Mouse (Mus musculus) thymus, postnatal 0 days (tissue): ENCODE measurements around the gene March9. TPM values are rescaled to one million over a fixed set of nuclear protein-coding genes. Genes with fewer than 3 reads are reported as not detected.
A peak's percentile ranks its signal among the peaks of the same experiment; 100 is the strongest.
"Not testable (repeated sequence)": the region's sequence is repeated elsewhere in the genome, so short reads cannot be mapped to it uniquely, and the experiment has no call there.

Source experiments
- DNase-seq: peaks from one replicate; pipeline ENCODE4 v3.0.0-alpha.2; 2015; ENCODE audit warnings: low spot score
- polyA plus RNA-seq: library from polyadenylated mRNA; unstranded; fragments of >200 nt; fragmentation: Nextera tagmentation; extraction: Ambion mirVana; gene quantifications from 2 replicates; pipeline ENCODE4 v1.2.1, GENCODE M21; 2015

March9 gene
- polyA plus RNA-seq, 1 experiment from 2014 or later: 0.52 TPM

DNA sequence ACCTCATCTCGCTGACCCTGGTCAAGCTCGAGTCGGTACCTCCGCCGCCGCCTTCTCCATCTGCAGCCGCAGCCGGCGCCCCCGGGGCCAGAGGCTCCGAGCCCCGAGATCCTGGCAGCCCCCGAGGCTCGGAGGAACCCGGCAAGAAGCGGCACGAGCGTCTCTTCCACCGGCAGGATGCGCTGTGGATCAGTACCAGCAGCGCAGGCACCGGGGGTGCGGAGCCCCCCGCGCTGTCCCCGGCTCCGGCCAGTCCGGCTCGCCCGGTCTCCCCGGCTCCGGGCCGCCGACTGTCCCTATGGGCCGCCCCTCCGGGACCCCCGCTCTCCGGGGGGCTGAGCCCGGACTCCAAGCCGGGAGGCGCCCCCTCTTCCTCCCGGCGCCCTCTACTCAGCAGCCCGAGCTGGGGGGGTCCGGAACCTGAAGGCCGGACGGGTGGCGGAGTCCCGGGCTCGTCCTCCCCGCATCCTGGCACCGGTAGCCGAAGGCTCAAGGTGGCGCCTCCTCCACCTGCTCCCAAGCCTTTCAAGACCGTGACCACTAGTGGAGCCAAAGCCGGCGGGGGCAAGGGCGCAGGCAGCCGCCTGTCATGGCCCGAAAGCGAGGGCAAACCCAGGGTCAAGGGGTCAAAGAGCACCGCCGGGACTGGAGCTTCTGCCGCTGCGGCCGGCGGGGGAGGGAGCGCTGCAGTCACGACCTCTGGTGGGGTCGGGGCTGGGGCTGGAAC, 19.8 kb upstream of the March9 start:
- no peak for DNase-seq

DNA sequence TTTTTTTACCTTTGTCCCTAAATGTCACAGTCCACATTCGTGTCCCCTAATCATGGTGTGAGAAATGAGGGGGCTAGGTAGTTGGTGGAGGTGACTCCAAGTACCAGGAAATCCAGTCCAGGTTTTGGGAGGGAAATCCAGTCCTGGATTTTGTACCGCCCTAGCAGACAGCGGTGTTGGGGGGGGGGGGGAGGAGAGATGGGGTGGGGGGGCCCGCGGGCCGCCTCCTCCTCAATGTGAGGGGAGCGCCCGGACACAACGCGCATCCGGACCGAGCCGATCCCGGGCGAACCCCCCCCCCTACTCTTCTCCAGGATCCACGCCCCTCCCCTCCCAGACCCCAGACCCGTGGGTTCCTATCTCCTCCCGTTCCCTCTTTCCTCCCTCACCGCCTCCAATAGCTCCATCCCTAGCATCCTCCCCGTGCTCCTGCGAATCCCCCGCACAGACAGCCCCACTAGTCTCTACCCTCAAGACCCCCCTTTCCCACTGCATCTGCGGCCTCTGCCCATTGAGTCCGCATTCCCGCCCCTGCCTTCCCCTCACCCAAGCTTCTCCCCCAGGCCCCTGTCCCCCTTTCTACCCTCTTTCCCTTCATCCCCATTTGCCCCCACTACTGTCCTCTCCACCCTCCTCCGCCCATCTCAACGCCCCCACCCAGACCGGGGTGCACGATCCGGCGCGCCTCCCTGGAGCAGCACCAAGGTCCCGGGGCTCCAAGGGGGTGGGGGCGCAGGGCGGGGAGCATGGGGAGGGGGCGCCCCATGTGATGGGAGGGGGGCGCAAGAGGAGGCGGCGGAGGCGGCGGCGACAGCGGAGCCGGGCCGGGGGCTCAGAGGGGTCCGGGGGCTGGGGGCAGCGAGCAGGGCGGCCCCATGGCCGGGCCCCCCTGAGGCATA, 18.9 kb upstream of the March9 start:
- no peak for DNase-seq

DNA sequence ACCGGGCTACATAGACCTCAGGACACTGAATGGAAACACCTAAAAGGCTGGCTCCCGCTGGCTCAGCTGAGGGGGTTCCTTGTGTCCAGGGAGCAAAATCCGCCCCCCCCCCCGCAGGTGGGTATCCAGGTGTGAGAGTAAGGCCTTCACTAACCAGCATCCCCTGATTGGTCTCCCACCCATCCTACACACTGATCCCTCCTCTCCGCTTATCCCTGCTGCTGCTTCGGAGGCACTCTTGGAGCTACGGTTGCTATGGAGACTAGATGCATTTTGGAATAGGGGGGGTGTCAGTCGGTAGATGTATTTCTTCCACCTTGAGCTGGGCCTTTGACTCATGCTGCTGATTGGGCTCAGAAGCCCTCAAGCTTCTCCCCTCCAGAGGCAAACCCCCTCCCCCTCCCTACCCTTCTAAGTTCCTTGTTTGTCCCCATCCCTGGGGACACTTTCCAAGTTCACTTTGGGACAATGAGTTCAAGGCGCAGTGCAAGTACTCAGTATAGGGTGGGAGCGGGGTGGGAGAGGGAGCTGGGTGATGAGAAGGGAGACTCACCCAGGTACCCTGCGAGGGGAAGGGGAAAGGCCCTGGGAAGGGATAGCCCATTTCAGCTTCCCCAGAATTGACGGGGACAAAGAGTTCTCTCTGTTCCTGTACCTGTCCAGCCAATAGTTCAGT, 18.2 kb upstream of the March9 start:
- DNase-seq: no peak

DNA sequence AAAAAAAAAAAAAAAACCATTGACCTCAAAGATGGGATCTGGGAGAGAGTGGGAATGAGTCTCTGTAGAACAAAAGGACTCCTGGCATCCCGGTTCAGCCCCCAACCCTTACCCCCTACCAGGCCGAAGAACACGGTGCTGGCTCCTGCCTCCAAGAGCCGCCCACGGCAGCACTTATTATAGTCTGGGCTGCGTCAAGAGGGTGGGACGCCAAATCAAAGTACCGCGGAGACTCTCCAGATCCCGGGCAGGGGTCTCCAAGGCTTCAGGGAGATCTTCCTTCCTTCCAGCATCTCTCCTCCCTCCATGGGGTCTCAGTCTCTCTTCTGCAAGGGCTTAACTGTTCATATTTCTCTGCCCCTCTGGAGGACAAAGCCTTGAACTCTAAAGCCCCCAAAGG, 17.5 kb upstream of the March9 start:
- no peak for DNase-seq

DNA sequence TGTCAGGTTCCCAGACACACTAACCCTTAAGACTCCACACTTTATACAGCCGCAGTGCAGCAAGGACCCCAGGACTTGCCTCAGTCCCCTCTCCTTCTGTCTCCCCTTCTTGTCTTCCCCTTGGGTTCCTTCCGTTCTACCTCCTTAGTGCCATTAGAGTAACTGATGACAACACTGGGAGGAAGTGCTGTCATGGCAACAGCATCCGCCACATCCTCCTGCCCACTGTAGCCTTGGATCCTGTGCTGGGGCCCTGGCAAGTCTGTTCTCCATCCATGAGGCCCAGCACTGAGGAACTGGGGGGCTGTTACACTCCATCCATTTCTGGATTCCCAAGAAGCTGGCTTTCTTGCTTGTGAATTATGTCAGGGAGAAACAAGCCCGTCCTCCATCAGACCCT, 16.1 kb upstream of the March9 start:
- DNase-seq: peak; percentile 82

DNA sequence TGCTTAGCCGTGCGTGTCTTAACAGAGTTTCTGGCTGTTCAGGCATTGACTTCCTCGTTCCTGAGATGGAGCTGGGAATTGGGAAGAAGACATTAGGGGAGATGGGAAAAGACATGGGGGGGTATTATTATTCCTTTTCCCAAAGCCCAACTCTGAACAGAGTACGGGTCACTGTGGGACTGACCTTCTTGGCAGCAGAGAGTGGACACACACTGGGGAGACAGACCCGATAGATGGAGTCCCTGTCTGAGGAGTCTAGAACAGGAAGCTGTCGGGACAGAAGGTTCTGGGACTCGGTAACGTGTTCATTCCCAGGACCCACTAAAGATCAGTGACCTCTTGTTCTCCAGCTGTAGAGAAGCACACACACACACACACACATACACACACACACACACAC, 15.7 kb upstream of the March9 start:
- no peak for DNase-seq

DNA sequence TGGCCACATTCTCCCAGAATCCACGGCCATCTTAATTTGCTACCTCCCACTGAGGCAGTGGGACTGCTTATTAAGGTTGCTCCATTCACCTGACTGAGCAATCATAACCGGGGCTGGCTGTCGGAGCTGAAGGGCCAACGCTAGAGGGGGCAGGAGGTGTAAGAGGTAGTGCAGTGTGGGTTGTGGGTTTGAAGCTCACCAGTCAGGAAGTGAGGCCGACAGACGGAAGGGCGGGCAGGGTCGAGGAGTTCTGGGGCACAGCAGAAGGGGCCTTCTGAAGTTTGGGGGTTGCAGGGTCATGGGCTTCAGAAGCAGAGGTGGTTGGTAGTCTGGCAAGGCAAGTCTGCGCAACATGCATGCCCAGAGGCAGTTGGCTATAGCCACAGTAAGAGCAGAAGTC, 15.1 kb upstream of the March9 start, which contains the start of gene Agap2:
Agap2 (plus strand) TSS at position 205 of the 400 bp plus-strand sequence.
- DNase-seq: peak; percentile 88

DNA sequence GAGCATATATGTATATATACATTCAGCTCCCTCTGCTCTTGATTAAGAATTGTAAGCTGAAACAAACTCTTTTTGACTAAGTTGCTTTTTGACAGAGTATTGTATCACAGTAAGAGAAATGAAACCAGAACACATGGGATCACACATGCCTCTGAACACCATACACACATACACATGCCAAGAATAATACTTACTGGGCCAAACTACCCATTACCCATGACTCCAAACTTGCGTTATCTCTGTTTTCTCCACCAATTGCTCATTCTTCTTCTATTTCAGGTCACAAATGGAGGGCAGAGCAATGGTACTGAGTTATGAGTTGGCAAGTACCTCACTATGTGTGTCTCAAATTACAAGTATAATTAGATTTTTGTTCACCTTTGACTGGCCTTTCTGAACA, 14.0 kb upstream of the March9 start:
- no peak for DNase-seq

DNA sequence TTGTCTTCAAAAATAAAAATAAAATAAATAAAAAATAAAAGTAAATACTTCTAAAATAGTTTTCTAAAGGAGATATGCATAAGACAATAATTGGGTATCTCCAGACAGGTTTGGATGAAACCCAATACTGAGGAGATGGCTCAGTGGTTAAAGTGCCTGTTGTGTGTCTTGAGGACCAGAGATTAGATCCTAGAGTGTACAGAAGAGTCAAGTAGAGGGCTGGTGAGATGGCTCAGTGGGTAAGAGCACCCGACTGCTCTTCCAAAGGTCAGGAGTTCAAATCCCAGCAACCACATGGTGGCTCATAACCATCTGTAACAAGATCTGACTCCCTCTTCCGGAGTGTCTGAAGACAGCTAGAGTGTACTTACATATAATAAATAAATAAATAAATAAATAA, 13.0 kb upstream of the March9 start:
- not testable (repeated sequence) for DNase-seq

DNA sequence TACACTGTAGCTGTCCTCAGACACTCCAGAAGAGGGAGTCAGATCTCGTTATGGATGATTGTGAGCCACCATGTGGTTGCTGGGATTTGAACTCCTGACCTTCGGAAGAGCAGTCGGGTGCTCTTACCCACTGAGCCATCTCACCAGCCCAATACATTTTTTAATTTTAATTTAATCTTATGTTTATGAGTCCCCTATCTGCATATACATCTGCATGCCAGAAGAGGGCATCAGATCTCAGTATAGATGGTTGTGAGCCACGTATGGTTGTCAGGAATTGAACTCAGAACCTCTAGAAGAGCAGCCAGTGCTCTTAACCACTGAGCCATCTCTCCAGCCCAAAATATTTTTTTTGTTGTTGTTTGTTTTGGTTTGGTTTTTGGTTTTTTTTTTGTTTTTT, 12.3 kb upstream of the March9 start:
- not testable (repeated sequence) for DNase-seq

DNA sequence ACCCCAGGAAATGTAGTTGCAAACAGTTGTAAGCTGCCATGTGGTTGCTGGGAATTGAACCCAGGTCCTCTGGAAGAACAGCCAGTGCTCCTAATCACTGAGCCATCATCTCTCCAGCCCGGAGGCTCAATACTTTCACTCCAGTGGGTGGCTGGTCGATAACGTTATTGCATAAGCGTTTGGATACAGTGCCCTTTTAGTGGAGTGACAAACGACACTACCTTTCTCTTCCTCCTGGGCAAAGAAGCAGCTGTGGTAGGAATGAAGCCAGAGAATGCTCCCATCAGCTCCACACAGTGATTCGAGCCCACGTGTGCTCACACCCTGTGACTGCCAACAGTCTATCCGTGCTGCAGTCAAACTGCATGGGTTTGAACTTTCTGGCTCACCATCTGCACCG, 11.2 kb upstream of the March9 start:
- DNase-seq: no peak

DNA sequence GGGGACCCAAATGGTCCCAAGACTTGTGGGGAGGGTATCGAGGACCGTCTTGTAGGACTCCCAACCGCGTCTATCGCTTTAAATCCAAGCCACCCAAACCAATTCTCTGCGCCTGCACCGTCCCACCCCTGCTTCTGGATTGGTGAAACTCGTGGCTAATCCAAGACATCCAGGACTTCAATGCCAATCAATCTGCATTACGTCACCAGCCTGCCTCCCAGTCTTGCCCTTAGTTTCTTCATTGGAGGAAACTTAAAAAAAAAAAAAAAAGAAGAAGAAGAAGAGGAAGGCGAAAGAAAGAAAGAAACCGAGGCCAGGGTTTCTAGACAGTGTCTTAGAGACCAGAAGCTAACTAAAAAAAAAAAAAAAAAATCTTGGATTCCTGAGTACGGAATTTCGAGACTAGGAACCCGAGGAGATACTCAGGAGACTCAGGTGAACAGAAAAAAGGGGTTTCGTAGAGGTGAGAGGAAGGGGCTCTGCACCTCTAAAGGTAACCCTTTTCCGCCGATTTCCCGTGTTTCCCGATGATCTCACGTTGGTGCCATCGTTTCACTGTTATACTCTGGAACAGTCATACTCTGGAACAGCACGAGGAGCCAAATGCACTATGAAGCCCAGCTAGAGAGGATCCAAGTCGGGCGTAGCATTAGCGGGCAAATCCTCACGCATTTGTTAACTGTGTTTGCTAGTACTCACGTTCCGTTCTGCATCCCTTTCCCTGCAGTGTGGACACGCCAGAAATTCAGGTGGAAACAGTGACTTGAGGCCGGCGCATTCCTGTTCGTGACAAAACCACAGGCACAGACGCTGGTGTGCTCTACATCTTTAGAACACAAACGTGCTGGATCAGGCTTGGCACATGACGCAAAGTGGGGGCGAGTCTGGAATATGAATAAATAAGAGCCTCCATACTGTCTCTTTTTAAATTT, 10.5 kb upstream of the March9 start, which contains the start of gene Tspan31:
Tspan31 (minus strand) TSS at position 75 of the 932 bp plus-strand sequence.
- DNase-seq: peak; percentile 76

DNA sequence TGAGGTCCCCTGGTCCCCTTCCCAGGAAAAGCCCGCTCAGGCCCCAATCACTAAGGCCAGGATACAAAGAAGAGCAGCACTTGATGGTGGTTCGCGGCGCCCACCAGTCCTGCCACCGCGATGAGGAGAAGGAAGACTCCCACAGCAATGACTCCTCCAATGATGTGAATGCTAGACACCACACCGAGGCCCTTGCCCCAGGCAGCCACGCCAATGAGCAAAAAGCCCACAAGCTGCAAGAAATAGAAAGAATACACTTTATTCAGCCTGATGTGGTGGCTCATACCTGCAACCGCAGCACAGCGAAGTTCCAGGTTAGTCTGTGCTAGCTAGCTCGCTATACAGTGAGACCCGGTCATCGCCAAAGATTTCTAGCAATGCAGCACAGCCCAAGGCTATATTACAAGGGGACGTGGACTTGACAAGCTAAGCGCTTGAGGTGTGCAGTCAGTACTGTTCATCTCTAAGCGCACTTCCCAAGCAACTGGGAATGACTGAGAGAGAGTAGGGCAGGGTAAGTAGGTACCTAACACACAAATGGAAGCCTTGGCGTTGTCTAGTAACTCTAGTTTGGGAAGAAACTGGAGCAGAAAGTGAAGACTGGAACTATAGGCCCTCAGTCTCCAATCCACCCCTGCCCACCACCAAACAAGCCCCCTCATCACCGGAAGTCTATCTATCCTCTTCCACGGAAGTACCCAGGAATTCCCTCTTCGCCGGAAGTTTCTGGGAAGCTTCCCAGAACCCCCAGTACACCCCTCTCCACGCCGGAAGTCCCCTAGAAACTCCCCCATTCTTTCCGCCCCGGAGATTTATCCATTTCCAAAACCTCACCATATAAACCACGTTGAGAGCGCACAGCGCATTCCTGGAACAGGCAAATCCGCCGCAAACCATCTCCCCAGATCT, 9.6 kb upstream of the March9 start:
- DNase-seq: peak; percentile 20

DNA sequence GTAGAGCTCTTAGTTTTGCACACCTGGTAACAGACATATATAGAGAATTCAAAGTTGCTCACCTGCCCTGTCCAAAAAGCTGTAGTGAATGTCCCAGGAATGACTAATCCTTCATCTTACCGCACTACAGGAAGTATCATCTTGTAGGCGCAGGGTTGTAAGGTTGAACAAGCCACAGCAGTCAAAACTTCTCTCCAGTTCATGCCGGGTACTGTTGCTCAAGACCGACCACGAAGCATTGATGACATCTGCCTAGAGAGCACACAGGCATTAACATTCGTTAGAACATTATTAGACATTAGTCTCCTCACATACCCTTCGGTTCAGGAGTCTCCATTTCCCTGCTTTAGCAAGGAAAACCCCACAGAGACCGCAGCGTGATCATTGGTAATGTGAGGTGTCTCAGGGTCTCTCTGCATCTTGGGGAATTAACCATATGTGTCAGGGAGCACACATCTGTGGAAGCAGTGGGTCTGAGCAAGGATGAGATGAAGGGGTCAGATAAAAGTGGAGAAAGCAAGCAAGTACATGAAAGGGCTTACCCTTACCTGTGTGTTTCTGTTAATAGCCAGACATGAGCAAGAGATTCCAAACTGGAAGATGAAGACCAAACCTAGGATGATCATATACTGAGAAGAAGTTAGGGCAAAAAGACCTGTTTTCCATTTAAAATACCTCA, 8.5 kb upstream of the March9 start:
- no peak for DNase-seq

DNA sequence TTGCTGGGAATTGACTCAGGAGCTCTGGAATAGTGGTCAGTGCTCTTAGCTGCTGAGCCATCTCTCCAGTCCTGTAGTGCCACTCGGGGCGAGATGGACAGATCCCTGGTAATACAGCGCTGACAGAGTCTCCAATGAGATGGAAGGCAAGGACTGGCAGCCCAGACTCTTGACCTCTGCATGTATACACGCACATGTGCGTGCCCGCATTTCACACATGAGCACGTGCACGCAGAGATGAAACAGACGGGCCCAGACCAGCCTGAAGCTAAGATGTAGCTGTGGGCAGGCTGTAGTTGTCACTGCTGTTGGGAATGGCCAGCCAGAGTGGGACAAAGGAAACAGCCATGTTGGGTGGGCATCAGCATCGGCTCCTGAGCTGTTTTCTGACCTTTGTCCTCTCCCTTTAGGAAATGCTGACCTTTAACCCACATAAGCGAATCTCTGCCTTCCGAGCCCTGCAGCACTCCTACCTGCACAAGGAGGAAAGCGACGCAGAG, 6.6 kb upstream of the March9 start:
- DNase-seq: no peak

DNA sequence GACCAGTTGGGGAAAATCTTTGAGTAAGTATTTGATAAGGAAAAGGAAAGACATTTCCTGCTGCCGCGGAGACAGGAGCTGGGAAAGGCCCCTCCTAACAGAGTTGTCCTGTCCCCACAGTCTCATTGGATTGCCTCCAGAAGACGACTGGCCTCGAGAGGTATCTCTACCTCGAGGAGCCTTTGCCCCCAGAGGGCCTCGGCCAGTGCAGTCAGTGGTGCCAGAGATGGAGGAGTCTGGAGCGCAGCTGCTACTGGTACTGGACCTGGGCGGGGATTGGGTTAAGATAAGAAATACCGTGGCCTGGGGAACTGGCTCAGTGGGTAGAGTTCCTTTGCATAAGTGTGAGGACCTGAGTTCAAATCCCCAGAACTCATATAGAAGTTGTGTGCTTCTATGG, 6.0 kb upstream of the March9 start:
- no peak for DNase-seq

DNA sequence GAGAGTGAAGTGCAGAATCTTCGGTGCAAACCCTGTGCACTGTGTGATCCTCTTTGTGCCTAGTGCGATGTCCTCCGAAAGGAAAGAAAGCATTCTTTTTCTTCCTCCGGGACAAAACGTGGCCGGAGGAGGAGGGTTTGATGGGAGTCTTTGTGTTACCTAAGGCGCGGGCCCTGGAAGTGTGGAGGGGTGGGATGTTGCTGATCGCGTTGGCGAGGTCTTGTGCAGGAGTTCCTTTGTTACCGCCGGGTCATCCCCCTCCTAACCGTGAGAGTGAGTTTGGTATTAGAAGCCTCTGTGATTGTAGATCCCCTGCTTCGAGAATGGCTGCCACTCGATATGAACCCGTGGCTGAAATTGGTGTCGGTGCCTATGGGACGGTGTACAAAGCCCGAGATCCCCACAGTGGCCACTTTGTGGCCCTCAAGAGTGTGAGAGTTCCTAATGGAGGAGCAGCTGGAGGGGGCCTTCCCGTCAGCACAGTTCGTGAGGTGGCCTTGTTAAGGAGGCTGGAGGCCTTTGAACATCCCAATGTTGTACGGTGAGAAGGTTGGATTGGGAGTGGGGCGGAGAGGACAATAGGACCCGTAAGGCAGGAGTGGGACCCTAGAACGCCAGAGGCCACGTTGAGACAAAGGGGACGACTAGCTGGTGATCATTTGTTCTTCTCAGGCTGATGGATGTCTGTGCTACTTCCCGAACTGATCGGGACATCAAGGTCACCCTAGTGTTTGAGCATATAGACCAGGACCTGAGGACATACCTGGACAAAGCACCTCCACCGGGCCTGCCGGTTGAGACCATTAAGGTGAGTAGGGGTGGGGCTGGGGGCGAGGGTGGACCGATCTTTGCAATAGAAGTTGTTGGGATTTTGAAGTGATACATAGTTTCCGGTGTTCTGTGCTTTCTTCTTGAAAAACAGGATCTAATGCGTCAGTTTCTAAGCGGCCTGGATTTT, 4.2 kb upstream of the March9 start:
- peak; percentile 15 for DNase-seq
